Mouse (Mus musculus): ENCODE data around the gene Foxj3.
"Not testable (repeated sequence)": the region's sequence is repeated elsewhere in the genome, so short reads cannot be mapped to it uniquely, and the experiment has no call there.

Gene Foxj3

GRCm38 (mm10) chr4:119574504-119574903 is 37.7 kb downstream of the Foxj3 start:
- no peak for DNase-seq

- DNase-seq: no peak
Observed at GRCm38 (mm10) chr4:119575459-119575858, 38.7 kb downstream of the Foxj3 start.

GRCm38 (mm10) chr4:119588037-119588436 is 51.2 kb downstream of the Foxj3 start:
- DNase-seq: no peak

- no peak for DNase-seq
Observed at GRCm38 (mm10) chr4:119589423-119589822, 52.6 kb downstream of the Foxj3 start.

GRCm38 (mm10) chr4:119590027-119590426 is 53.2 kb downstream of the Foxj3 start:
- no peak for DNase-seq

- no peak for DNase-seq
Observed at GRCm38 (mm10) chr4:119592479-119592878, 55.7 kb downstream of the Foxj3 start.

- no peak for DNase-seq
Observed at GRCm38 (mm10) chr4:119594331-119594730, 57.5 kb downstream of the Foxj3 start.

GRCm38 (mm10) chr4:119599605-119600004 is 62.8 kb downstream of the Foxj3 start:
- no peak for DNase-seq

GRCm38 (mm10) chr4:119609488-119609887 is 72.7 kb downstream of the Foxj3 start:
- no peak for DNase-seq

- DNase-seq: no peak
Observed at GRCm38 (mm10) chr4:119614078-119614477, 77.3 kb downstream of the Foxj3 start.

GRCm38 (mm10) chr4:119614724-119615123 is 77.9 kb downstream of the Foxj3 start:
- DNase-seq: no peak

- DNase-seq: no peak
Observed at GRCm38 (mm10) chr4:119626081-119626645, 89.4 kb downstream of the Foxj3 start.

- DNase-seq: no peak
Observed at GRCm38 (mm10) chr4:119626876-119627275, 90.1 kb downstream of the Foxj3 start.

GRCm38 (mm10) chr4:119627317-119627716 is 90.5 kb downstream of the Foxj3 start:
- no peak for DNase-seq

- not testable (repeated sequence) for DNase-seq
Observed at GRCm38 (mm10) chr4:119628363-119628762, 91.6 kb downstream of the Foxj3 start.

GRCm38 (mm10) chr4:119631115-119631919 is 94.5 kb downstream of the Foxj3 start:
- no peak for DNase-seq

GRCm38 (mm10) chr4:119632721-119633120 is 95.9 kb downstream of the Foxj3 start:
- no peak for DNase-seq

- no peak for DNase-seq
Observed at GRCm38 (mm10) chr4:119633342-119633741, 96.5 kb downstream of the Foxj3 start.

GRCm38 (mm10) chr4:119633948-119634347 is 97.1 kb downstream of the Foxj3 start:
- no peak for DNase-seq

GRCm38 (mm10) chr4:119634908-119635660 is 98.3 kb downstream of the Foxj3 start:
- no peak for DNase-seq

GRCm38 (mm10) chr4:119635686-119636085 is 98.9 kb downstream of the Foxj3 start:
- DNase-seq: no peak

GRCm38 (mm10) chr4:119636731-119637130 is 99.9 kb downstream of the Foxj3 start:
- DNase-seq: no peak

GRCm38 (mm10) chr4:119637176-119637845 is 100.5 kb downstream of the Foxj3 start, which contains the start of gene Guca2a:
TSS of gene Guca2a (plus strand) at chr4:119637704.
- DNase-seq: no peak
